Mouse (Mus musculus) telencephalon, adult 2 months (tissue): ENCODE data around the gene Arl15.

Experiments used
- DNase-seq: peaks from one replicate; pipeline ENCODE4 v3.0.0-alpha.2; 2011; ENCODE audit warnings: low read depth, low spot score

Gene Arl15

DNA sequence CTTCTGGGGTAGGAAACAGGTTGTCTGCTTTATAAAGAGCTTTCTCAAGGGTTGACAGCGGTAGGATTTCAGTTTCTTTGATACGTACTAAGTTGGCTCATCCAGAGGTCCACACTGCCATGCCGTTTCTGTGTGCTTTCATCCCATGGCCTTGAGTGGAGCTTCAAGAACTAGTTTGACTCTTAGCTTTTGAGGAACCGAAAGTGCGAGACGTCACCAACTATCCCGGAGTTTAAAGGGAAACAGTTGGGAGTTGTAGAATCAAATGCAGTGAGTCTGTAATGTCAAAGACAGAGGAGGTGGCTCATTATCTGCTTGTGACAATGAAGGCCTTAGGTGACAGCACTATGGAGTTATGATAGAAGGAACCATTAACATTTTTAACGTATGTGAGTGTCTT, 49.6 kb downstream of the Arl15 start:
- DNase-seq, result no peak

- no peak for DNase-seq
Observed at GRCm38 (mm10) chr13:113844717-113845116, 50.4 kb downstream of the Arl15 start.

GRCm38 (mm10) chr13:113845229-113845628, 50.9 kb downstream of the Arl15 start:
- DNase-seq, result no peak

DNA sequence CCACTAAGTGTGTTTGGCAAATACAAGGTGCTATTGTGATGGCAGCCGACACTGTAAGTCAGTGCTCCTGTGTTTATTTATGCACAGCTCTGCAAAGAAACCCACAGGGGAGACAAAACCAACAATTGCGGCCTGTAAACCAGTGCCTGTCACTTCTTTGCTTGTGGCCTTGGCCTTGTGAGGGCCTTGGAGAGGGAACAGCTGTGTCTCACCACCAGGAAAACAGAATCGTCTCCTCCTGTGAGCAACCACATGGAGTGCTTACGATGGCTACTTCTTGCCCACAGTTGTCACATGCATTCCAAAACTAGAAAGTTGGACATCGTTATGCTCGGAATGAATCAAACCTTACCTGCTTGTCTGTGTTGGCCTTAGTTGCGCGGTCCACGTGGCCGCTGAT, 52.1 kb downstream of the Arl15 start:
- no peak for DNase-seq

- no peak for DNase-seq
Observed at GRCm38 (mm10) chr13:113850431-113851034, 56.2 kb downstream of the Arl15 start.

GRCm38 (mm10) chr13:113851602-113852375, 57.5 kb downstream of the Arl15 start:
- DNase-seq, result no peak

GRCm38 (mm10) chr13:113852376-113852666, 58.0 kb downstream of the Arl15 start:
- no peak for DNase-seq

- no peak for DNase-seq
Observed at GRCm38 (mm10) chr13:113854146-113854545, 59.8 kb downstream of the Arl15 start.

GRCm38 (mm10) chr13:113854551-113855312, 60.4 kb downstream of the Arl15 start:
- DNase-seq, result no peak

DNA sequence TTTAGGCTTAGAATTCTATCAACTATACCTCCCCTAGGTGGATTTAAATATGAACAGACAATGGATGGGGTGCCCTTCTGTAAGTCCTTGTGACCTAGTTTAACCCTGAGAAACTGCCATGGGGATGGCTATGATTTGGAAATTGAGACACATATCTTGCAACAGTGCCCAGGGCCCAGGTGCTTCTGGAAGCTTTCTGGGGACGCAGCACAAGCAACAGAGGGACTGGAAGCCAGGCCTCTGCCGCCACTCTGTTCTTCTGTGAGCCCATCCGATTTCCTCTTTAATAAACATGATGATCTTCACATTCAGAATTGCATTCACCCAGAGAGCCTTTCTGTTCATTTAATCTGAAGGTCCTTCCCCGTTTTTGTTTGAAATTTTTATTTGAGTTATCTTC, 62.6 kb downstream of the Arl15 start:
- DNase-seq, result no peak

GRCm38 (mm10) chr13:113858667-113859391, 64.5 kb downstream of the Arl15 start:
- no peak for DNase-seq

GRCm38 (mm10) chr13:113859392-113859776, 65.1 kb downstream of the Arl15 start:
- no peak for DNase-seq

DNA sequence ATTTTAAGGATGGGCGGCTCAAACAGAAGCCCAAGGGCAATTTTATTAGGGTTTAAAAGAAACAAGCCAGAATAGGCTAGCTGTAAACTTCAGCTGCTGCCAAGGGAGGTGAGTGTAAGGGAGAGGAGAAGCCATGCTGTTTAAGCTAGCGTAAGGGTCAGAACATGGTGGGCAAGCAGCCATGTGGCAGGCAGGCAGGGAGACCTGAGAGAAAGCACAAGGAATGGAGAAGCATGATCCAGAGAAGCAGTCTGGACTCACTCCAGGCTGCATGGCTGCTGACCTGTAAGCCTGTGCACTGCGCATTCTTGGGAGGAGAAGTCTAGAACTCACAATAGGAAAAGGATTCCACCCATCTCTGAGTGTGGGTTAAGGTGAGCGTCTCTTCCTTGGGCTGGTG, 66.5 kb downstream of the Arl15 start:
- no peak for DNase-seq

DNA sequence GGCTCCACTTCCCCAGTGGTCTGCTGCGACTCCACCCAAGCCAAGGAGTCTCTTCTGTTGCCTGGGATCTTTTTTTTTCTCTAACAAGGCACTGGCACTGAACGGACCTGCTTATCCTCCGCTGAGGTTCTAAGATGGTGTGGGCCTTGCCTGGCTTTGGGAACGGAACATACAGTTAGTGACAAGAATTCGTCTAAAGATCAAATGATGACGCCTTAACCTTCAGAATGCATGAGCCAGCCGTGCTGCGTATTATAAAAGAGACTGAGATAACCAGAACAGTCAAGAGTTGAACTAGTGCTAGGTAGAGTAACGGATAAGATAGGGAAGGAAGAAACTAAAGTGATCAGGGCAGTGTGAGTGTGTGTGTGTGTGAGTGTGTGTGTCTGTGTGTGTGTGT, 66.9 kb downstream of the Arl15 start:
- DNase-seq, result no peak

GRCm38 (mm10) chr13:113862951-113863350, 68.6 kb downstream of the Arl15 start:
- DNase-seq, result no peak

GRCm38 (mm10) chr13:113863688-113864087, 69.4 kb downstream of the Arl15 start:
- DNase-seq, result no peak

GRCm38 (mm10) chr13:113864278-113864677, 70.0 kb downstream of the Arl15 start:
- DNase-seq, result no peak

- DNase-seq, result no peak
Observed at GRCm38 (mm10) chr13:113864893-113865292, 70.6 kb downstream of the Arl15 start.

GRCm38 (mm10) chr13:113865378-113865777, 71.1 kb downstream of the Arl15 start:
- no peak for DNase-seq

DNA sequence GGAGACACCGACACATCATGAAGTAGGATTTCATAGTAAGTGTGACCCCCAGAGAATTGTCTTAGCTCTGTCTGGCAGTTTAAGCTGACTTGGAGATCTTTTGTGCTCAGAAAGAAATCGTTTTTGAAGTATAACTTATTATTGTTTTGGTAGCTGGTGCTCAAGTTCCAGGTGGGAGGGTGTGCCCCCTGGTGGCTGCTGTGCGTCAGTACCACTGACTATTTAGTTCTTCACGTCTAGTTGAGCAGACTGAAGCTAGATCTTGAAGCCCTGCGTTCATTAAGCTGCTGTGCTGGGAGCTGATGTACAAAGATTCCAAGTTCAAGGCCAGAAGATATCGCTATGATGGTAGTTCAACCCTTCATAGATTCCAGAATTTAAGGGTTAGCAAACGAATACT, 71.5 kb downstream of the Arl15 start:
- DNase-seq, result no peak

DNA sequence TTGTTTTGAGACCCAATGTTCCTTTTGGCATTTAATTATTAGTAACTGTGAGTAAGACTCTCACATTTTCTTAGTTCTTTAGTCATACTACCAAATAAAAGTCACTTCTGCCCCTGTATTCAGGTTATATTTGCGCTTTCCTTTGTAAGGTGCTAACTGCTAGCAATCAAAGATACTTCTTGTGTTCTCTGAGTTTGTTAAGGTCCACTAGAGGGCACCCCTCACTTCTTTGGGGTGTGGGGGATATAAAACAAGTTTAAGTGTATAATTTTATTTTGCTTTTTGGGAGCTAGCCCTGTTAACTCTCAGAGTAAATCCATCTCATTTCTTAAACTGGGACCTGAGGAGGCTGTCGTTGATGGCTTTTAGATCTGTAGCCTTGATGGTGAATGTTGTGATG, 73.4 kb downstream of the Arl15 start:
- no peak for DNase-seq
